Mouse (Mus musculus) forebrain, postnatal 0 days (tissue): ENCODE measurements at regions not wholly inside any gene's neighbourhood (a gene's known extent, or its start where the extent isn't known, plus 50 kb on each side); places are given as distances from the start of the nearest gene placed in this dataset.

ENCODE experiments used
- ATAC-seq: fragments of 200-750 bp; cut with Nextera tagmentation; 2 replicates; pipeline ENCODE4 v1.8.0; 2017; ENCODE audit warnings: mild to moderate bottlenecking, moderate library complexity
- DNase-seq: peaks from one replicate; pipeline ENCODE4 v3.0.0-alpha.2; 2015
- H3K27ac ChIP-seq: fragments of 300-500 bp; sonication (generic); 2 replicates; pipeline ENCODE4 v1.5.1; 2014; ENCODE audit warnings: low read depth, mild to moderate bottlenecking, antibody characterized with exemption, low read length, moderate library complexity, mixed read lengths
- H3K27me3 ChIP-seq: fragments of 300-500 bp; sonication (generic); 2 replicates; pipeline ENCODE4 v1.6.1; 2014; ENCODE audit warnings: mild to moderate bottlenecking, low read length, mixed read lengths; ENCODE audit not compliant: insufficient read depth
- H3K36me3 ChIP-seq: fragments of 300-500 bp; sonication (generic); 2 replicates; pipeline ENCODE4 v1.6.1; 2014; ENCODE audit warnings: mild to moderate bottlenecking, moderate library complexity; ENCODE audit not compliant: insufficient read depth
- H3K4me1 ChIP-seq: fragments of 300-500 bp; sonication (generic); 2 replicates; pipeline ENCODE4 v1.6.1; 2014; ENCODE audit warnings: antibody characterized with exemption; ENCODE audit not compliant: insufficient read depth
- H3K4me2 ChIP-seq: fragments of 300-500 bp; sonication (generic); 2 replicates; pipeline ENCODE4 v1.6.1; 2014; ENCODE audit warnings: low read depth, mild to moderate bottlenecking, moderate library complexity
- H3K4me3 ChIP-seq: fragments of 300-500 bp; sonication (generic); 2 replicates; pipeline ENCODE4 v1.5.1; 2014; ENCODE audit warnings: low read depth, low read length, mixed read lengths
- H3K9ac ChIP-seq: fragments of 300-500 bp; sonication (generic); 2 replicates; pipeline ENCODE4 v1.6.1; 2014; ENCODE audit warnings: mild to moderate bottlenecking
- H3K9me3 ChIP-seq: fragments of 300-500 bp; sonication (generic); 2 replicates; pipeline ENCODE4 v1.6.1; 2016; ENCODE audit warnings: low read length
- CTCF ChIP-seq: sonication (generic); IDR thresholded peaks from 2 replicates; pipeline ENCODE4 v1.5.1; 2016; ENCODE audit warnings: antibody characterized with exemption, control low read depth, low read depth
- WGBS: fragments of 180-500 bp; shearing (Covaris S2); extraction: QIAGEN DNeasy Blood & Tissue Kit; methylation state at CpG from one replicate; pipeline ENCODE4 v1.1.7; 2014; 5-methylcytosine and 5-hydroxymethylcytosine counted together

DNA sequence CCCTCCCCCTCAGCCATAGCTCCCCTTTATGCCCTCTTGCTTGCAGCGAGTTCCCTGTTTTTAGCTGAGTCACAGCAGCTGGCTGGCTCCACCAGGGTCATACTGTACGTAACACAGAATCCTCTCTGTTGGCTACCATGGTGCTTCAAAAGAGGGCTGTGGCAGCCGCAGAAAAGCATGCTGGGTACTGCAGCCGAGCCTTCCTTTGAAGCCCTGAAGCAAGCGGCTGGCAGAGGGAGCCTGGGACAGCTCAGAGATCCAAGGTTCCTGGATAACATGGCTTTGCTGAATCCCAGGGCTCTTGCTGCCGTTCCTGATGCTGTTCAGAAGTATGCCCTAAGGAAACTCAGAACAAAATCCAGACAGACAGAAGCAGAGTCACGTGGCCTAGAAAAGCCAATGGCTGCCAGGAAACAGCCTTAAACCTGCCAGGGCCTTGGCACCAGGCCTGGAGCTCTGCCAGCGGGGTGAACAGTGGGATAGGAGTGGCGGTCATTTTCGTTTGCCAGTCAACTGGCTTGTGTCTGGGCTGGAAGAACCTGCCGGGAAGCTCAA lies 2887.4 kb upstream of the Gm7489 start:
- TF ChIP-seq CTCF = no peak
- no peak overlapping the region for H3K4me3 ChIP-seq
- 0 out of 2 replicates have a peak, but pooled peaks cover 9% of the 10 kb centered on the region for H3K4me1 ChIP-seq
- no peaks in the 10 kb centered on the region for H3K27me3 ChIP-seq
- no peak overlapping the region for H3K9ac ChIP-seq
- peak; percentile 93 for ATAC-seq
- DNase-seq = peak; percentile 76
- H3K27ac ChIP-seq = peak overlapping the region; percentile 35; the same call in 1 of the 2 replicates
- peak overlapping the region; percentile 16 for H3K4me2 ChIP-seq
- 30% methylated on average over 11 of the region's 11 CpGs for WGBS
- H3K9me3 ChIP-seq = no peaks in the 10 kb centered on the region
- no peaks in the 10 kb centered on the region for H3K36me3 ChIP-seq

GRCm38 (mm10) chr15:51038968-51039367 lies 2845.7 kb upstream of the Gm7489 start:
- Histone ChIP-seq H3K9me3 (no peaks in the 10 kb centered on the region), H3K4me1 (no peaks in the 10 kb centered on the region), H3K4me2 (no peak overlapping the region), H3K4me3 (no peak overlapping the region), H3K27me3 (no peaks in the 10 kb centered on the region), H3K9ac (no peak overlapping the region), H3K36me3 (no peaks in the 10 kb centered on the region), H3K27ac (no peak overlapping the region)
- 10% methylated on average over 1 of the region's 1 CpGs for WGBS
- no peak for TF ChIP-seq CTCF
- ATAC-seq = no peak
- no peak for DNase-seq

- no peaks in the 10 kb centered on the region for H3K9me3 ChIP-seq
- no peaks in the 10 kb centered on the region for H3K27me3 ChIP-seq
- no peaks in the 10 kb centered on the region for H3K4me1 ChIP-seq
- no peak overlapping the region for H3K9ac ChIP-seq
- H3K27ac ChIP-seq = no peak overlapping the region
- H3K4me2 ChIP-seq = no peak overlapping the region; the same call in 1 of the 2 replicates
- H3K4me3 ChIP-seq = no peak overlapping the region
- no peaks in the 10 kb centered on the region for H3K36me3 ChIP-seq
- no peak for TF ChIP-seq CTCF
- ATAC-seq (no peak), DNase-seq (no peak)
- WGBS = 29% methylated on average over 10 of the region's 10 CpGs
Measured at GRCm38 (mm10) chr15:51070538-51070937, 2814.2 kb upstream of the Gm7489 start.

GRCm38 (mm10) chr15:51071132-51071656 lies 2813.5 kb upstream of the Gm7489 start:
- 53% methylated on average over 10 of the region's 10 CpGs for WGBS
- no peak for TF ChIP-seq CTCF
- ATAC-seq (no peak), DNase-seq (no peak)
- H3K9me3 ChIP-seq = no peaks in the 10 kb centered on the region
- H3K9ac ChIP-seq = no peak overlapping the region
- H3K4me2 ChIP-seq = no peak overlapping the region
- H3K4me3 ChIP-seq = no peak overlapping the region
- no peaks in the 10 kb centered on the region for H3K27me3 ChIP-seq
- H3K27ac ChIP-seq = no peak overlapping the region
- no peaks in the 10 kb centered on the region for H3K4me1 ChIP-seq
- no peaks in the 10 kb centered on the region for H3K36me3 ChIP-seq

DNA sequence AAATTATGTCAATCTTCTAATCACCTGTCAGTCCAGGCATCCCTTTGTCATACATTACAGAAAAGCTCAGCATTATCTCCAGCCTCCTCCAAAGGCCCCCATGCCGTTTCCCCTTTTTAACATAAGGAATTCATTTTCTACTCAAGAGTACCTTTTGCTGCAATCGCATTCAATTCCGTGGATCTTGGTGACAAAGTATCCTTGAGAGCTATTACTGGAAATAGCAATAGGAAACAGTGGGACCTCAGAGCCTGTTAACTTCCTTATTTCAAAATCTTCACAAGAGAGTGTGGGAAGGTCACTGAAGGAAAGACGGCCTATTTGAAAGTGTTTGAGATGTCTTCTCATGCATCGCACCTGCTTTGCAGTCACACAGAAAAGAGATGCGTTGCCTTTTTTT lies 2811.0 kb upstream of the Gm7489 start:
- no peak for DNase-seq
- Histone ChIP-seq H3K36me3 (no peaks in the 10 kb centered on the region), H3K9ac (no peak overlapping the region), H3K9me3 (no peaks in the 10 kb centered on the region), H3K4me3 (no peak overlapping the region), H3K27ac (no peak overlapping the region), H3K4me2 (no peak overlapping the region), H3K27me3 (no peaks in the 10 kb centered on the region), H3K4me1 (no peaks in the 10 kb centered on the region)
- no peak for TF ChIP-seq CTCF
- no peak for ATAC-seq
- 74% methylated on average over 6 of the region's 6 CpGs for WGBS

- H3K4me3 ChIP-seq = no peak overlapping the region
- no peaks in the 10 kb centered on the region for H3K4me1 ChIP-seq
- H3K36me3 ChIP-seq = no peaks in the 10 kb centered on the region
- no peak for TF ChIP-seq CTCF
- no peak for DNase-seq
- H3K9ac ChIP-seq = no peak overlapping the region
- H3K27me3 ChIP-seq = no peaks in the 10 kb centered on the region
- H3K4me2 ChIP-seq = no peak overlapping the region
- H3K9me3 ChIP-seq = no peaks in the 10 kb centered on the region
- ATAC-seq = no peak
- WGBS = 90% methylated on average over 7 of the region's 7 CpGs
- H3K27ac ChIP-seq = no peak overlapping the region
Measured at GRCm38 (mm10) chr15:51074196-51074595, 2810.5 kb upstream of the Gm7489 start.

DNA sequence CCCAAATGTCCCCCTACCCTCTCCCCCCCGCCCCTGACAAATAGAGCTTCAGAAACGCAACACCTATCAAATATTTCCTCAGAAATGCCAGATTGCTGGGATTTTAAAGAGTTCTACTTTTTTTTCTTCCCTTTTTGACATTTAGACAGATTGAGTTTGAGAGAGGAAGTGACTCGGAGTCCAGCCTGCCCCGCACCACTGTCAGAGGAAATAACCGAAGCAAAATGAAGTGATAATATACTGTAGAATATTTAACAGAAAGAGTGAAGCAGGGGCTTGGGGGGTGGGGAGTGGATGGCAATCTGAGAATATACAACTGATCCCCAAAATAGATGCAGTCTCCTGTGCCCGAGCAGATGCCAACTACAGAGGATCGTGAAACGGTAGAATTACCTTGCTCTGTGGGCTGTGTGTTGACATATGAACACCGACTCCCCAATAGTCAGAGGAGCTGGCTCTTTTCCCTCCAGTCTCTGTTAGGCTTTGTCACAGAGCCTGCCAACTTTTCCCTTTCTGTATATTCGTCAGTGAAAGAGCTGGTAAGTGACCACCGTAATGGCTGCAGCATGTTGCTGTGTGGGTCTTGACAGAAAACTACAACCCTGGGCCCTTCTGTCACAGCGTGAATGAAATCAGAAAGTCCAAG lies 2800.9 kb upstream of the Gm7489 start:
- Histone ChIP-seq H3K27me3 (no peaks in the 10 kb centered on the region), H3K27ac (no peak overlapping the region), H3K36me3 (no peaks in the 10 kb centered on the region), H3K4me3 (no peak overlapping the region), H3K9me3 (no peaks in the 10 kb centered on the region), H3K9ac (no peak overlapping the region), H3K4me1 (no peaks in the 10 kb centered on the region), H3K4me2 (0 out of 2 replicates have a peak overlapping the region, but pooled peaks have one; percentile 2)
- 61% methylated on average over 12 of the region's 12 CpGs for WGBS
- DNase-seq = no peak
- no peak for ATAC-seq
- no peak for TF ChIP-seq CTCF
